Mouse (Mus musculus) hindbrain, embryonic 11.5 days (tissue): Measurements from ENCODE around the gene Fam19a4. TPM values are rescaled to one million over a fixed set of nuclear protein-coding genes. Genes with fewer than 3 reads are reported as not detected.
"Not testable (repeated sequence)": the region's sequence is repeated elsewhere in the genome, so short reads cannot be mapped to it uniquely, and the experiment has no call there.

Experiments
- ATAC-seq: fragments of 200-750 bp; cut with Nextera tagmentation; 2 replicates; pipeline ENCODE4 v1.8.0; 2017; ENCODE audit warnings: mild to moderate bottlenecking, moderate TSS enrichment, moderate library complexity; ENCODE audit not compliant: low FRiP score
- DNase-seq: peaks from one replicate; pipeline ENCODE4 v3.0.0-alpha.2; 2015; ENCODE audit warnings: low spot score
- H3K27ac ChIP-seq: fragments of 300-500 bp; sonication (generic); 2 replicates; pipeline ENCODE4 v1.5.1; 2014; ENCODE audit warnings: mild to moderate bottlenecking, low read depth, low read length
- H3K27me3 ChIP-seq: fragments of 300-500 bp; sonication (generic); 2 replicates; pipeline ENCODE4 v1.6.1; 2014; ENCODE audit warnings: mild to moderate bottlenecking, low read length, moderate library complexity, mixed read lengths; ENCODE audit not compliant: control insufficient read depth, insufficient read depth
- H3K36me3 ChIP-seq: fragments of 300-500 bp; sonication (generic); 2 replicates; pipeline ENCODE4 v1.6.1; 2014; ENCODE audit warnings: mild to moderate bottlenecking, low read length, moderate library complexity, mixed read lengths; ENCODE audit not compliant: control insufficient read depth, insufficient read depth
- H3K4me1 ChIP-seq: fragments of 300-500 bp; sonication (generic); replicated peaks from 2 replicates; pipeline ENCODE4 v1.6.1; 2014; ENCODE audit warnings: low read length, mixed read lengths; ENCODE audit not compliant: control insufficient read depth, insufficient read depth
- H3K4me2 ChIP-seq: fragments of 300-500 bp; sonication (generic); replicated peaks from 2 replicates; pipeline ENCODE4 v1.6.1; 2014; ENCODE audit warnings: mild to moderate bottlenecking, low read depth, low read length
- H3K4me3 ChIP-seq: fragments of 300-500 bp; sonication (generic); 2 replicates; pipeline ENCODE4 v1.5.1; 2014; ENCODE audit warnings: low read depth, low read length
- H3K9ac ChIP-seq: fragments of 300-500 bp; sonication (generic); 2 replicates; pipeline ENCODE4 v1.6.1; 2014; ENCODE audit warnings: low read depth, low read length
- H3K9me3 ChIP-seq: fragments of 300-500 bp; sonication (generic); 2 replicates; pipeline ENCODE4 v1.6.1; 2016; ENCODE audit warnings: low read length; ENCODE audit not compliant: control insufficient read depth
- WGBS: fragments of 180-500 bp; shearing (Covaris S2); extraction: QIAGEN DNeasy Blood & Tissue Kit; methylation state at CpG from one replicate; pipeline ENCODE4 v1.1.7; 2014; 5-methylcytosine and 5-hydroxymethylcytosine counted together
- polyA plus RNA-seq: library from polyadenylated mRNA; unstranded; fragments of >200 nt; fragmentation: Nextera tagmentation; extraction: Ambion mirVana; gene quantifications from 2 replicates; pipeline ENCODE4 v1.2.1, GENCODE M21; 2014

Fam19a4 gene
- polyA plus RNA-seq, 1 experiment from 2014 or later = 6.8 TPM

DNA sequence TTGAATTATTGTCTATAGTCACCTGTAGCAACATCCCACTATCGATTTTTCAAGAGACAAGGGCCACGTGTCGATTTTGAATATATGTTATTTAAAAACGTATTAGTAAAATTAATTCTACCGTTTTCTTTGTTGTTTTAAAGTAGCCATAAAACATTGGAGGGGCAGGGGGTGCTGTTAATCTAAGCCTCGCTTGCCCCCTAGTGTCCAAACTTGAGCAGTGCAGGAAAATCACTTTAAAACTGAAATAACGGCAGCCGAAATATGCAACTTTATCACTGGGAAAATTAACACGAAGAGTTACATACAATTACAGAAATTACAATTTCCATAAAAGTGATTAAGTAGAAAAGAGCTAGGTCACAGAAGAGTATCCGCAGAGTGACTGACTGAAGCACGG, 55.2 kb downstream of the Fam19a4 start:
- peak; percentile 66 for DNase-seq
- no peaks in the 10 kb centered on the region for H3K27me3 ChIP-seq
- H3K27ac ChIP-seq = no peak overlapping the region
- 27% methylated on average over 11 of the region's 11 CpGs for WGBS
- no peak overlapping the region for H3K9ac ChIP-seq
- no peaks in the 10 kb centered on the region for H3K4me1 ChIP-seq
- no peaks in the 10 kb centered on the region for H3K36me3 ChIP-seq
- H3K9me3 ChIP-seq = no peaks in the 10 kb centered on the region
- H3K4me2 ChIP-seq = no peak overlapping the region
- H3K4me3 ChIP-seq = no peak overlapping the region
- ATAC-seq = no peak

GRCm38 (mm10) chr6:96995556-96996159, 64.6 kb downstream of the Fam19a4 start:
- Histone ChIP-seq H3K9me3 (no peaks in the 10 kb centered on the region), H3K4me2 (no peak overlapping the region), H3K4me1 (no peaks in the 10 kb centered on the region), H3K9ac (no peak overlapping the region), H3K27me3 (no peaks in the 10 kb centered on the region), H3K36me3 (no peaks in the 10 kb centered on the region), H3K4me3 (no peak overlapping the region), H3K27ac (no peak overlapping the region)
- no peak for ATAC-seq
- 87% methylated on average over 7 of the region's 7 CpGs for WGBS
- DNase-seq = no peak

DNA sequence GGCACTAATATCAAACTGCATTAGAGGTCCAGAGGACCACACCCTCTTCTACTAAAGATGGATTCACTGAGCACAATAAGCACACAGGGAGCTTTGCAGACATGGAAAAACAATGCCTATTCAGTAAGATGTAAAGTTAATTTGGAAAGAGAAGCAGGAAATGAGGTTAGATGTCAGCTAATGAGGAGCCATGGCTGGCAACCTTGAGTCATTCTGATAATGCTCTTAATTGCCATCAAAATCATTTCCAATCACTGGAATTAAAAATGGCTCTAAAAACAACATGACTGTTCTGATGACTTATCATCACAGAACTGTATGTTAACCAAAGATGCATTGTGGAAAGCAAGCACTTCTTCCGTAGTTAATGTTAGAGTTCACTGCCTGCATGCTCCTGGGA, 68.5 kb downstream of the Fam19a4 start:
- H3K4me3 ChIP-seq = no peak overlapping the region
- no peak overlapping the region for H3K9ac ChIP-seq
- H3K4me1 ChIP-seq = no peaks in the 10 kb centered on the region
- H3K9me3 ChIP-seq = no peaks in the 10 kb centered on the region
- no peak for DNase-seq
- H3K27me3 ChIP-seq = no peaks in the 10 kb centered on the region
- no peak overlapping the region for H3K4me2 ChIP-seq
- no peaks in the 10 kb centered on the region for H3K36me3 ChIP-seq
- 89% methylated on average over 1 of the region's 1 CpGs for WGBS
- no peak for ATAC-seq
- H3K27ac ChIP-seq = no peak overlapping the region

- no peaks in the 10 kb centered on the region for H3K4me1 ChIP-seq
- no peak overlapping the region for H3K4me3 ChIP-seq
- no peaks in the 10 kb centered on the region for H3K27me3 ChIP-seq
- H3K9me3 ChIP-seq = no peaks in the 10 kb centered on the region
- H3K36me3 ChIP-seq = no peaks in the 10 kb centered on the region
- no peak overlapping the region for H3K27ac ChIP-seq
- WGBS = 74% methylated on average over 1 of the region's 1 CpGs
- ATAC-seq (no peak), DNase-seq (no peak)
- no peak overlapping the region for H3K9ac ChIP-seq
- H3K4me2 ChIP-seq = no peak overlapping the region
These were observed 82.7 kb downstream of the Fam19a4 start for GRCm38 (mm10) chr6:96977537-96977936.

DNA sequence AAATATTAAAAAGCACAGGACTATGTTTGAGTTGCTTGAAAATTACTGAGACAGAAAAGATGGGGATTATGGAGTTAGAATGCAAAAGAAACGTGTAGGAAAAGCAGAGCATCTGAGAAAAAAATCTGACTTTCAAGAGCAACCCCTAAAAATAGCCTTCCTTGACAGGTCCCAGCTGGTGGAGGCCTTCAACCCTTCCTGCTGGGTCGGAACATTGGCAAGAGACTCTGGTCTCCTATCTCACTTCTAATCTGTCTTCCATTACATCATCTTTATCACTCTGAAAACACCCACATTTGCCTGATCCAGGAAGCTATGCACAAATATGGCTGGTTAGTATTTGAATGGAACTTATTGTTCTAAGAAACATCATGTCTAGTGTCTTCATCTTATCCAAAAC, 115.4 kb downstream of the Fam19a4 start:
- no peaks in the 10 kb centered on the region for H3K4me1 ChIP-seq
- no peak overlapping the region for H3K4me2 ChIP-seq
- ATAC-seq (no peak), DNase-seq (no peak)
- H3K27me3 ChIP-seq = no peaks in the 10 kb centered on the region
- H3K9ac ChIP-seq = no peak overlapping the region
- no peaks in the 10 kb centered on the region for H3K36me3 ChIP-seq
- H3K4me3 ChIP-seq = no peak overlapping the region
- 64% methylated on average over 2 of the region's 2 CpGs for WGBS
- H3K27ac ChIP-seq = no peak overlapping the region
- no peaks in the 10 kb centered on the region for H3K9me3 ChIP-seq

GRCm38 (mm10) chr6:96935776-96936175, 124.4 kb downstream of the Fam19a4 start:
- no peaks in the 10 kb centered on the region for H3K27me3 ChIP-seq
- no peak overlapping the region for H3K9ac ChIP-seq
- DNase-seq (no peak), ATAC-seq (no peak)
- H3K36me3 ChIP-seq = no peaks in the 10 kb centered on the region
- no peak overlapping the region for H3K27ac ChIP-seq
- no peak overlapping the region for H3K4me3 ChIP-seq
- no peak overlapping the region for H3K4me2 ChIP-seq
- H3K9me3 ChIP-seq = no peaks in the 10 kb centered on the region
- no peaks in the 10 kb centered on the region for H3K4me1 ChIP-seq
- 74% methylated on average over 1 of the region's 1 CpGs for WGBS

DNA sequence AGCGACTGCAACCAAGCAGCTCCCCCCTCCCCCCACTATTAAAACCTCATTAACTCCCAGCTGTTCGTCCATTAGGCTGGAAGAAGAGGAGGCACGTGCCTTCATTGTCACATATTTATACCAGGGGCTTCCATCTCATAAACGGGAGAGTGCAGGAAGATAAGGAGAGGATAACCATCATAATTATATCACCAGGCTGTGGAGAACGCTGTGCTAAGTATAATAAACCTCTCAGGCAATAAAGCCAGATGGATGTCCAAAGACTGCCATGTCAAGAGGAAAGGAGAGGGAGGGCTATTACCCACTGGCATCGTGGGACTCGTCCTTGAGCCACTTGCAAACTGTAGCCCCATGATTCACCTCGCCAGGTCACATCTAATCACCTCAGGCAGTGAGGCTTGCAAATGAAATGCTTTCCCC, 151.1 kb downstream of the Fam19a4 start:
- H3K27me3 ChIP-seq = no peaks in the 10 kb centered on the region
- H3K4me2 ChIP-seq = no peak overlapping the region
- H3K4me3 ChIP-seq = no peak overlapping the region
- 51% methylated on average over 8 of the region's 8 CpGs for WGBS
- no peaks in the 10 kb centered on the region for H3K4me1 ChIP-seq
- 0 out of 2 replicates have a peak overlapping the region, but pooled peaks have one; percentile 11 for H3K27ac ChIP-seq
- ATAC-seq (peak; percentile 60; the same call in 1 of the 2 replicates), DNase-seq (peak; percentile 29)
- H3K36me3 ChIP-seq = no peaks in the 10 kb centered on the region
- no peaks in the 10 kb centered on the region for H3K9me3 ChIP-seq
- H3K9ac ChIP-seq = no peak overlapping the region

- H3K4me1 ChIP-seq, H3K4me3 ChIP-seq, H3K9me3 ChIP-seq, H3K4me2 ChIP-seq, H3K27ac ChIP-seq, H3K9ac ChIP-seq, H3K36me3 ChIP-seq, H3K27me3 ChIP-seq, DNase-seq, ATAC-seq: not testable (repeated sequence)
- WGBS = 91% methylated on average over 18 of the region's 18 CpGs
These were observed 183.1 kb downstream of the Fam19a4 start for GRCm38 (mm10) chr6:96877105-96877504.

- not testable (repeated sequence) for H3K9me3 ChIP-seq, H3K36me3 ChIP-seq, ATAC-seq, H3K27me3 ChIP-seq, H3K27ac ChIP-seq, H3K4me2 ChIP-seq, H3K9ac ChIP-seq, DNase-seq, H3K4me1 ChIP-seq, H3K4me3 ChIP-seq
- WGBS = 93% methylated on average over 13 of the region's 13 CpGs
These were observed 183.6 kb downstream of the Fam19a4 start for GRCm38 (mm10) chr6:96876651-96877050.
